In genomic region chr4:132638461-132639190, GRCm38 (mm10) we compare ENCODE assay signal across 8 mouse cellular contexts. TPM values are rescaled to one million over a fixed set of nuclear protein-coding genes. Genes with fewer than 3 reads are reported as not detected.
DNase-seq lines count a peak whose midpoint lies in the region; ATAC-seq and TF ChIP-seq lines count a peak whose summit lies in the region.

Gene Eya3 (plus strand): TSS chr4:132638987.

- TF ChIP-seq CTCF in bone marrow, adult 2 months (IDR thresholded peaks at IDR 0.05; ENCODE audit: control insufficient read depth, insufficient read depth, low read length) = 0 out of 2 replicates have a peak, but pooled peaks have one; percentile 11
- TF ChIP-seq CTCF in midbrain, postnatal 0 days (IDR thresholded peaks at IDR 0.05) = 0 out of 2 replicates have a peak, but pooled peaks have one; percentile 9

- H3K9me3 ChIP-seq in embryonic facial prominence, embryonic 15.5 days (replicated peaks) = no peaks in the 10 kb centered on the region
- H3K9me3 ChIP-seq in limb, embryonic 14.5 days (ENCODE audit: control insufficient read depth, low read length) = no peaks in the 10 kb centered on the region
- no peaks in the 10 kb centered on the region for H3K9me3 ChIP-seq in midbrain, postnatal 0 days (ENCODE audit: low read length)

- peak within 1 kb of the TSS; percentile 81 for H3K9ac ChIP-seq in embryonic facial prominence, embryonic 15.5 days
- H3K9ac ChIP-seq in limb, embryonic 14.5 days (ENCODE audit: low read depth, low read length, severe bottlenecking) = peak within 1 kb of the TSS; percentile 86
- H3K9ac ChIP-seq in midbrain, postnatal 0 days (replicated peaks; ENCODE audit: low read length, poor library complexity, severe bottlenecking) = peak within 1 kb of the TSS; percentile 79

- no peaks in the 10 kb centered on the region for H3K27me3 ChIP-seq in embryonic facial prominence, embryonic 15.5 days
- H3K27me3 ChIP-seq in limb, embryonic 14.5 days (ENCODE audit: control insufficient read depth, insufficient read depth, low read length) = no peaks in the 10 kb centered on the region
- no peaks in the 10 kb centered on the region for H3K27me3 ChIP-seq in midbrain, postnatal 0 days (ENCODE audit: insufficient read depth, low read length)

- peaks cover 1% of the 10 kb centered on the region; the same call in 1 of the 2 replicates for H3K4me1 ChIP-seq in bone marrow, adult 2 months (ENCODE audit: control insufficient read depth, insufficient read depth, low read length)
- H3K4me1 ChIP-seq in embryonic facial prominence, embryonic 15.5 days = peaks cover 5% of the 10 kb centered on the region; the same call in 1 of the 2 replicates
- no peaks in the 10 kb centered on the region for H3K4me1 ChIP-seq in limb, embryonic 14.5 days (ENCODE audit: control insufficient read depth, insufficient read depth, low read length)
- 0 out of 2 replicates have a peak, but pooled peaks cover 3% of the 10 kb centered on the region for H3K4me1 ChIP-seq in midbrain, postnatal 0 days (ENCODE audit: insufficient read depth, low read length)

- peak within 1 kb of the TSS; percentile 73 for H3K27ac ChIP-seq in bone marrow, adult 2 months (ENCODE audit: control insufficient read depth, insufficient read depth, low read depth, low read length, poor library complexity)
- peak within 1 kb of the TSS; percentile 86 for H3K27ac ChIP-seq in embryonic facial prominence, embryonic 15.5 days (replicated peaks)
- H3K27ac ChIP-seq in limb, embryonic 14.5 days (replicated peaks; ENCODE audit: low read depth, low read length) = peak within 1 kb of the TSS; percentile 74
- H3K27ac ChIP-seq in midbrain, postnatal 0 days (ENCODE audit: low read depth, low read length) = peak within 1 kb of the TSS; percentile 76

- 1% methylated on average over 41 of the region's 41 CpGs for WGBS in bone marrow, adult 2 months
- WGBS in embryonic facial prominence, embryonic 15.5 days = under 1% methylated on average over 41 of the region's 41 CpGs
- WGBS in limb, embryonic 14.5 days = under 1% methylated on average over 34 of the region's 41 CpGs
- WGBS in midbrain, postnatal 0 days = under 1% methylated on average over 41 of the region's 41 CpGs

- peak; percentile 57 for TF ChIP-seq POLR2A in bone marrow, adult 2 months (IDR thresholded peaks at IDR 0.05; ENCODE audit: borderline replicate concordance, control insufficient read depth, low read depth, low read length)
- no peak for TF ChIP-seq POLR2A in limb, embryonic 14.5 days (IDR thresholded peaks at IDR 0.05; ENCODE audit: borderline replicate concordance, extremely low read depth, insufficient read depth, insufficient read length)

- H3K36me3 ChIP-seq in embryonic facial prominence, embryonic 15.5 days = peaks cover 8% of the 10 kb centered on the region; the same call in 1 of the 2 replicates
- no peaks in the 10 kb centered on the region; the same call in 1 of the 2 replicates for H3K36me3 ChIP-seq in limb, embryonic 14.5 days (ENCODE audit: control insufficient read depth, insufficient read depth, low read length)
- 0 out of 2 replicates have a peak, but pooled peaks cover 4% of the 10 kb centered on the region for H3K36me3 ChIP-seq in midbrain, postnatal 0 days (ENCODE audit: insufficient read depth, low read length)

- peak within 1 kb of the TSS; percentile 80 for H3K4me3 ChIP-seq in bone marrow, adult 2 months (replicated peaks; ENCODE audit: control insufficient read depth, low read depth, low read length)
- peak within 1 kb of the TSS; percentile 96 for H3K4me3 ChIP-seq in embryonic facial prominence, embryonic 15.5 days (replicated peaks)
- H3K4me3 ChIP-seq in limb, embryonic 14.5 days (replicated peaks; ENCODE audit: low read length) = peak within 1 kb of the TSS; percentile 88
- H3K4me3 ChIP-seq in midbrain, postnatal 0 days (ENCODE audit: low read depth, low read length) = peak within 1 kb of the TSS; percentile 95

- peak; percentile 99 for ATAC-seq in embryonic facial prominence, embryonic 15.5 days (ENCODE audit: insufficient number of reproducible peaks, low FRiP score, low TSS enrichment, low read depth)
- peak; percentile 99 for ATAC-seq in limb, embryonic 14.5 days (ENCODE audit: low FRiP score, low read depth)
- peak; percentile 99 for ATAC-seq in midbrain, postnatal 0 days (ENCODE audit: low FRiP score)

- H3K4me2 ChIP-seq in embryonic facial prominence, embryonic 15.5 days (replicated peaks) = peak within 1 kb of the TSS; percentile 73
- H3K4me2 ChIP-seq in limb, embryonic 14.5 days (replicated peaks; ENCODE audit: low read depth, low read length, severe bottlenecking) = peak within 1 kb of the TSS; percentile 82
- H3K4me2 ChIP-seq in midbrain, postnatal 0 days (ENCODE audit: low read depth, low read length, poor library complexity, severe bottlenecking) = peak within 1 kb of the TSS; percentile 95

- peak; percentile 98 for DNase-seq in 416B (ENCODE audit: low read depth)
- peak; percentile 94 for DNase-seq in heart, adult 8-10 months (ENCODE audit: low spot score)
- DNase-seq in kidney, adult 9 months = peak; percentile 97
- DNase-seq in limb, embryonic 14.5 days (ENCODE audit: low spot score) = peak; percentile 98
- DNase-seq in midbrain, postnatal 0 days (ENCODE audit: low spot score) = peak; percentile 97
- DNase-seq in spleen, postnatal 14 days (ENCODE audit: low spot score in 2 of 2) = peak; percentile 85 to 89

RNA-seq across cellular contexts. Expression of gene Eya3, which starts in this region (rescaled TPM):
- polyA plus RNA-seq in bone marrow, adult 2 months (2011; ENCODE audit: insufficient read depth, insufficient read length, low replicate concordance, missing spikeins) = 15.3 and 22.5 TPM in 2 replicates
- 24.7 and 25.4 TPM in 2 replicates for polyA plus RNA-seq in embryonic facial prominence, embryonic 15.5 days (2015; fragmentation: Nextera tagmentation; extraction: Ambion mirVana)
- total RNA-seq in heart, adult 8-10 months (2022) = 10 to 100 TPM; 28.7 to 34.2 (median 30.2) TPM
- polyA plus RNA-seq in limb, embryonic 14.5 days (2012; rRNA removed) = 42.0 and 45.1 TPM in 2 replicates
- polyA plus RNA-seq in limb, embryonic 14.5 days (2014; fragmentation: Nextera tagmentation; extraction: Ambion mirVana) = 23.7 and 24.3 TPM in 2 replicates
- total RNA-seq in midbrain, postnatal 0 days (2014; rRNA removed) = 15.7 and 25.8 TPM in 2 replicates
- 4.5 and 5.1 TPM in 2 replicates for polyA plus RNA-seq in midbrain, postnatal 0 days (2015; fragmentation: Nextera tagmentation; extraction: Ambion mirVana)

Comparison
In these comparisons a context has a peak if more than half of its experiments do, and no peak if none do; other contexts are left out.
1. Peak in every context shown above with its lines: DNase-seq, ATAC-seq, H3K4me3 ChIP-seq and H3K27ac ChIP-seq.